Mouse (Mus musculus) bone marrow, adult 2 months (tissue): ENCODE data around the gene Lnpk. TPM values are rescaled to one million over a fixed set of nuclear protein-coding genes. Genes with fewer than 3 reads are reported as not detected.

Experiments
- H3K27ac ChIP-seq: fragments of 200-500 bp; 2 replicates; pipeline ENCODE4 v1.5.1; 2012; ENCODE audit warnings: low read depth, mild to moderate bottlenecking, control low read depth, inconsistent platforms, low read length; ENCODE audit not compliant: control insufficient read depth, poor library complexity, insufficient read depth
- H3K4me1 ChIP-seq: fragments of 200-500 bp; 2 replicates; pipeline ENCODE4 v1.6.1; 2011; ENCODE audit warnings: low read length; ENCODE audit not compliant: control insufficient read depth, insufficient read depth
- H3K4me3 ChIP-seq: fragments of 200-500 bp; replicated peaks from 2 replicates; pipeline ENCODE3; 2011; ENCODE audit warnings: mild to moderate bottlenecking, low read depth, low read length, control low read depth; ENCODE audit not compliant: control insufficient read depth
- CTCF ChIP-seq: fragments of 200-500 bp; IDR thresholded peaks from 2 replicates; pipeline ENCODE4 v1.5.1; 2011; ENCODE audit warnings: low read length, control low read depth; ENCODE audit not compliant: control insufficient read depth, insufficient read depth
- POLR2A ChIP-seq: fragments of 200-500 bp; IDR thresholded peaks from 2 replicates; pipeline ENCODE4 v1.6.1; 2011; ENCODE audit warnings: low read depth, mild to moderate bottlenecking, control low read depth, low read length, borderline replicate concordance; ENCODE audit not compliant: control insufficient read depth
- WGBS: fragments of 180-500 bp; shearing (Covaris S2); methylation state at CpG from one replicate; pipeline ENCODE4 v1.1.7; 2018; 5-methylcytosine and 5-hydroxymethylcytosine counted together
- polyA plus RNA-seq: library from polyadenylated mRNA; stranded (reverse); fragments of >200 nt; gene quantifications from 2 replicates; pipeline ENCODE4 v1.2.4, GENCODE M21; 2011; ENCODE audit warnings: low replicate concordance; ENCODE audit not compliant: missing spikeins, insufficient read depth, insufficient read length

The Lnpk gene
- polyA plus RNA-seq, 1 experiment: 14.2 TPM

DNA sequence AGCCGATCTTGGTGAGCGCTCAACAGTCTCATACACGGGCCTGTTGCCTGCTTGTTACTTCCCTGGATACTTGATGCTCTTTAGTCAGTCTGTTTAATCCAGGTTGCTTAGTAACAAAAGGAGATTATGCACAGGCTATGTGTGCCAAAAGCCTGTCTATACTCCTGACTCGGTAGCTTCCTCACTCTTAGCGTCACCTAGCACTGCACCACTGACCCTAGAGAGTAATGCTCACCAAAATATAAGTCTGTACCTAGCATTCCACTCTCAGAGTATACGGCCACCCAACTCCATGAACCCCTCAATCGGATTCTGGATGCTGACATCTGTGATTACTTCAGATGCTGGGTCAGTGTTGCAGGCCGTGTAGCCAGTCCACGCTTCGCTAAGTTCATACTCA, 97.1 kb downstream of the Lnpk start:
- TF ChIP-seq CTCF (no peak), POLR2A (no peak)
- Histone ChIP-seq H3K4me1 (no peaks in the 10 kb centered on the region), H3K4me3 (no peak overlapping the region), H3K27ac (no peak overlapping the region)
- WGBS: 85% methylated on average over 10 of the region's 10 CpGs

Other genes with a start within 250 kb of the Lnpk start
- gene Evx2, start 80.1 kb upstream of the Lnpk start, polyA plus RNA-seq: not detected in 2 replicates
- gene Hoxd13, start 88.9 kb upstream of the Lnpk start, polyA plus RNA-seq: 1.2 TPM in 1 of 2 replicates, not detected in the other
- gene Hoxd12, start 95.6 kb upstream of the Lnpk start, polyA plus RNA-seq: not detected in 2 replicates
- 0.60 TPM in 1 of 2 replicates, not detected in the other for gene Hoxd11, start 100.1 kb upstream of the Lnpk start, polyA plus RNA-seq
- not detected in 2 replicates for gene Hoxd10, start 112.5 kb upstream of the Lnpk start, polyA plus RNA-seq
- not detected in 2 replicates for gene Hoxd9, start 118.3 kb upstream of the Lnpk start, polyA plus RNA-seq
- 1.1 and 1.4 TPM in 2 replicates for gene Hoxd8, start 125.2 kb upstream of the Lnpk start, polyA plus RNA-seq
- not detected in 2 replicates for gene Hoxd3, start 132.5 kb upstream of the Lnpk start, polyA plus RNA-seq
- gene Hoxd4, start 132.5 kb upstream of the Lnpk start, polyA plus RNA-seq: 2.9 TPM in 1 of 2 replicates, not detected in the other
- gene Gm28230, start 147.3 kb upstream of the Lnpk start, polyA plus RNA-seq: not detected in 2 replicates
- gene Hoxd1, start 183.5 kb upstream of the Lnpk start, polyA plus RNA-seq: not detected in 2 replicates
- gene Mtx2, start 246.4 kb upstream of the Lnpk start, polyA plus RNA-seq: 18.7 and 26.7 TPM in 2 replicates